Mouse (Mus musculus) heart, adult 11 months (tissue): ENCODE measurements around the gene Nr2f2.

Experiments used
- DNase-seq: peaks from one replicate; pipeline ENCODE4 v3.0.0; 2022

Gene Nr2f2

DNA sequence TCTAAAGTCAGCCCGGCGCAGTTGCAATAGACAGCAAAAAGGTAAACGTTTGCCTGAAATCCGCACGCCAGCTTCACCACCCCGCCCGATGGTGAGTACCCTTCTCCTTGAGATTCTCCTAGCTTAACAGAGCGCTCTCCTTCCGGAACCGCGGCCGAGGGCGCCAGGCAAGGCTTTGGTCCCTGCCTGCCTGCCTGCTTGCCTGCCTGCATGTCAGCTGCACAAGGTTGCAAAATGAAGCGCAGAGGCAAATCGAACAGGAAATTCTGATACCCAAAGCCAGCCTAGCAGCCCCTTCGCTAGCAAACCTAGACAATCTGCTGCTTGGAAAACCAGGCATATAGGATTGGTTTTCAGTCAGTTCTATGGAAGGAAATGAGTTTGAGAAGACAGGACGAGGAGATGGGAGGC is 1.1 kb downstream of the Nr2f2 start:
- peak; percentile 92 for DNase-seq

GRCm38 (mm10) chr7:70364798-70365197 is 1.7 kb downstream of the Nr2f2 start:
- peak; percentile 91 for DNase-seq

GRCm38 (mm10) chr7:70363351-70363750 is 3.2 kb downstream of the Nr2f2 start:
- DNase-seq: peak; percentile 68

GRCm38 (mm10) chr7:70362526-70363170 is 3.9 kb downstream of the Nr2f2 start:
- peak; percentile 85 for DNase-seq

GRCm38 (mm10) chr7:70361383-70362364 is 4.9 kb downstream of the Nr2f2 start:
- peak; percentile 100 for DNase-seq

- DNase-seq: peak; percentile 96
Observed at GRCm38 (mm10) chr7:70360611-70361382, 5.7 kb downstream of the Nr2f2 start.

GRCm38 (mm10) chr7:70359791-70360581 is 6.5 kb downstream of the Nr2f2 start:
- DNase-seq: peak; percentile 95

DNA sequence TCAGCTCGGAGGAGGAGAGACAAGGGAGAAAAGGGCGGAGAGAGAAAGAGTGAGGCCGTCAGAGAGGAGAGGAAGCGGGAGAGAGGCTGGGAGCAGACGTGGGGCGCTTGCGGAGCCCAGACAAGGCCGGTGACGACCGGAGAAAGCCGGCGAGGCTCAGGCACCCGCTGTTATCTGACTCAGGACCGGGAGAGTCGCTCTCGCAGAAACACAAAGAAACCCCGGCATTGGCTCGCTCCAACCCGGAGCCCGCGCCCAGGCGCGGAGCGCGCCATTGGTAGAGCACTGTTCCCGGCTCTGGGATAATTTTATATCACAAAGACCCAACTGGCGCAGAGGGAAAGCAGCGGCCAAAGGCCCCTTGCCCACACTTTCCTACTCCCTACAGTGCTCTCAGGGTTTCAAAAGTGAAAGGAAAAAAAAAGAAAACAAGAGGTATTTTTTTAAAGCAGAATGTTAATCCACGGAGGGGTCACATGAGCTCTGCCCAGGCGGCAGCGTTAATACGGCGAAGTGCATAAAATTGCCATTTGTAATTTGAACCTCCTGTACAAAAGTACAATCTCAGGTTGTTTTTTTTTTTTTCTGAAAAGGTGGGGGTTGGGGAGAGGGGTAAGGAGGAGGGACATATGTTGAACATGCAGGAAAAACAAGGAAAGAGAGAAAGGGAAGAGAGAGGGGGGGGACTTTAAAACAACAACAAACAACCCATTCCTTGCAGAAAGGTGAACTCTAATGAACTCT is 7.5 kb downstream of the Nr2f2 start:
- peak; percentile 95 for DNase-seq

DNA sequence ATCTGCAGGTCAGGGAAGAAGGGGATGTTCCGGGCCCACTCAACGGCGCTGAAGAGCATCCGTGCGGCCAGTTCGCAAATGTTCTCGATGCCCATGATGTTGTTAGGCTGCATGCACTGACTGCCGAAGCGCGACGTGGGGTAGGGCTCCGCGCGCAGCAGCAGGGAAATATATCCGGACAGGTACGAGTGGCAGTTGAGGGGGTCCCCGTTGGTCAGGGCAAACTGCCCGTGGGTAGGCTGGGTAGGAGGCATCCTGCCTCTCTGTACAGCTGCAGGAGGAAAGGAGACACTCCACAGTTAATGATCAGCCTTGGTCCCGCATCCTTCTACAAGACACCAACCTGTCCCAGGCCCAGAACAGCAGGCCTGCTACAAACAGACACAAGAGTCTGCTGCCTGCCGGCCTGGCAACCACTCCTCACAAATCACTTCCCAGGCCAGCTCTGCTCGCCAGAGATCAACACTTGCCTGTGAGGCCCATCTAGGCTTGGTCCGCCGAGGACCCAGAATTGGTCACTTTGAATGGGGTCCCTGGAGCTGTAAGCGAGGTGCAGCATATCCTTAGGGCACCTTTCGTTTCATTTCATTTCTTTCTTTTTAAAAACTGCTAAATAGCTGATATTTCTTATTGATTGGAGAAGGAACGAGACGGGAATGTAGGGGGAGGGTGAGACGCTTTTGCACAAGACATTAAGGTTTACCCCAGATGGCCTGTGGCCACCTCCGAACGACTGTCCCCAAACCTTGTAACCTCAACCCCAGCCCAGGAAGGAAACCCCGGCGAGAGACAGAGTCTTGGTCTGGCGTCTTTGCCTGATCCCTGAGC is 8.3 kb downstream of the Nr2f2 start:
- DNase-seq: peak; percentile 91

- no peak for DNase-seq
Observed at GRCm38 (mm10) chr7:70357516-70358019, 9.0 kb downstream of the Nr2f2 start.

GRCm38 (mm10) chr7:70356691-70357515 is 9.6 kb downstream of the Nr2f2 start:
- peak; percentile 85 for DNase-seq

GRCm38 (mm10) chr7:70355691-70356568 is 10.6 kb downstream of the Nr2f2 start:
- DNase-seq: peak; percentile 73

DNA sequence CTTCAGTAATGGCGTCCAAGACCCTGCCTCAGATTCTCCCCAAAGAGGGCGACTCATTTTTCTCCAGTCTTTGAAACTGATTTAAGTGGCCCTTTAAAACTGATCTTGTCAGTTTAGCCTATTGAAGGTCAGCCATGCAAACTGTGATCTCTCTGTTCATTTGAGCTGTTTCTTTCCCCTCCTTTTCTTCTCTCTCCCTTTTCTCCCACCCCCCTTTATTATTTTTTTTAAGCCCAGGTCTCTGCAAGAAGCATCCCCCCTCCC is 11.2 kb downstream of the Nr2f2 start:
- DNase-seq: no peak

DNA sequence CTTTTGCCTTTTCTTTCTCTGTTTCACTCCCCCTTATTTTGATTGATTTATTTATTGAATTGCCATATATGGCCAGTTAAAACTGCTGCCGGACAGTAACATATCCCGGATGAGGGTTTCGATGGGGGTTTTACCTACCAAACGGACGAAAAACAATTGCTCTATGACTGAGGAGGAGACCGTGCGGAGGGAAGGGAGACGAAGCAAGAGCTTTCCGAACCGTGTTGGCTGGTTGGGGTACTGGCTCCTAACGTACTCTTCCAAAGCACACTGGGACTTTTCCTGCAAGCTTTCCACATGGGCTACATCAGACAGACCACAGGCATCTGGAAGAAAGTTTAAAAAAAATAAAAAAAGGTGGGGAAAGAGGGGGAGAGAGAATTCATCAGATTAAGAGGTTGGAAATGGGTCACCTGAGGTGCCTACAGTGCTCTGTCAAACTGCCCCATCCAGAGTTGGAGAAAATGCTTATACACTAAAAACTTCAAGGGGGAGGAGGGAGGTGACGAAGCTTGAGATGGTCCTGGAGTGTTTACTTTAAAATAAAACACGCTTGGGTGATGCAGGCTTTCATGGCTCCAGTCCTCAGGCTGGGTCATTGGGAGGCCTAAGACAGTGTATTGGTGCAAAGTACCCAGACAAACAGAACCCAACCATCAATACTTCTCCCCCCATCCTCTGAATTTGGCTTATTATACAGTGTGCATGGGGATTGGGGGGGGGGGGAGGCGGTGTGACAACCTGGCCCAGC is 11.8 kb downstream of the Nr2f2 start:
- DNase-seq: peak; percentile 88

DNA sequence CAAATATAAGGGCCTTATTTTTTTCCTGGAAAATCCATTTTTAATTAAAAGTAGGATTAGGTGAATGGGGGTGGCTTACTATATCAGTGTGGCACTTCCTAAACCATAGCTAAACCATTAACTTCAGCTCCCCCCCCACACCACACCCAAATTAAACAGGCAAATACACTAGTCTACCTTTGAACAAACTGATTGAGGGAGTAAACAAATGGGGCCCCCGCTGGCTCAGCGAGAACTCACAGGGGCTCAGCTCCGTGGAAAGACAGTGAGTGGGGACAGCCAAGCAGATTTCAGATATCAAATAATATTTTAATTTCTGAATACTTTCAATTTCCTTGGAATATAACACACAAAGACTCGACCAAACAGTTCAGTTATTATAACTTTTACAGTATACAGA is 13.4 kb downstream of the Nr2f2 start:
- DNase-seq: peak; percentile 65

DNA sequence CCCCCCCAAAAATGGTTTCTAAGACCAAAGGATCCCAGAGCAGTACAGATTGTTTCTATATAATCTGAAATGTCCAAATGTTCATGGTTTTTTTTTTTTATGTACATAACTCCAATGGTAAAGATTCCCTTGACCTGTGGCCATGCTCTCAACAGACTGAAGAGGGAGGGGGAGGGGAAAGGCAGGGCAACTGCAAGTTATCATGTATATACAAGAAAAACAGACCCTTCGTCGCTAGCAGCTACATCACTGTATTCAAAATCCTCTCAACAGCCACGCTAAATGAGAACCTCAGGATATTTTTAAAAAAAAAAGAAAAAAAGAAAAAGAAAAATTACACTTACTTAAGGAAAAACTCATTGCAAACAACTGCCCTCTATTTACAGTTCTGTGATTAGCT is 13.9 kb downstream of the Nr2f2 start:
- DNase-seq: peak; percentile 40

DNA sequence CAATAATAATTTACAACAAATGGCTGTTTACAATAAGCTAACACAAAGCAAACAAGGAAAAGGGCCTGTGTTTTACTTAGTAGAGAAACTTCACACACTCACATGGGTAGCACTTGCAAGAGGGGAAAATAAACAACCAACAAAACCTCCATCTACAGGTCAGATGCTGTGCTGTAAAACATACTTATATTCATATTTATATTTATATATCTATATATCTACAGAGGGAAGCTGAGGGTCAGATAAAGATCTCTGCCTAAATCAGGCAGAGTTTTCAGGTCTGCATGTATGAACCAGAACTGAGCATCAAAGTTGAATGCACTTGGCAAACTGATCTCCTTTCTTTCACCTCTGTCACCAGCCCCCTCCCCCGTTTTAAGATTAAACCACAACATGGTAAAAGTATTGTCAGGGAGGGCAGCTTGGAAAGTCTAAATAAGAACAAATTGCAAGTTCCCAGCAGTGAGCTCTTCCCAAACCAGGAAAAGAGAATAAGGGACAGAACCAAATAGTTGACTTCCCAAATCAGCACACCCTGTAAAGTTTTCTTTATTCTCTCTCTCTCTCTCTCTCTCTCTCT is 14.5 kb downstream of the Nr2f2 start:
- DNase-seq: peak; percentile 84
